Mouse (Mus musculus) hindbrain, postnatal 0 days (tissue): ENCODE results near the gene Ubqln1. TPM values are rescaled to one million over a fixed set of nuclear protein-coding genes. Genes with fewer than 3 reads are reported as not detected.
"Not testable (repeated sequence)": the region's sequence is repeated elsewhere in the genome, so short reads cannot be mapped to it uniquely, and the experiment has no call there.

ENCODE experiments used
- ATAC-seq: fragments of 200-750 bp; cut with Nextera tagmentation; 2 replicates; pipeline ENCODE4 v1.8.0; 2017; ENCODE audit warnings: mild to moderate bottlenecking, moderate TSS enrichment, moderate library complexity
- DNase-seq: peaks from one replicate; pipeline ENCODE4 v3.0.0-alpha.2; 2015; ENCODE audit warnings: low spot score
- H3K27ac ChIP-seq: fragments of 300-500 bp; sonication (generic); 2 replicates; pipeline ENCODE4 v1.5.1; 2014; ENCODE audit warnings: mild to moderate bottlenecking
- H3K27me3 ChIP-seq: fragments of 300-500 bp; sonication (generic); 2 replicates; pipeline ENCODE4 v1.6.1; 2014; ENCODE audit warnings: low read length, mixed read lengths; ENCODE audit not compliant: insufficient read depth
- H3K36me3 ChIP-seq: fragments of 300-500 bp; sonication (generic); 2 replicates; pipeline ENCODE4 v1.6.1; 2014; ENCODE audit warnings: low read length, mixed read lengths; ENCODE audit not compliant: insufficient read depth
- H3K4me1 ChIP-seq: fragments of 300-500 bp; sonication (generic); 2 replicates; pipeline ENCODE4 v1.6.1; 2014; ENCODE audit warnings: antibody characterized with exemption, low read length, mixed read lengths; ENCODE audit not compliant: insufficient read depth
- H3K4me2 ChIP-seq: fragments of 300-500 bp; sonication (generic); 2 replicates; pipeline ENCODE4 v1.6.1; 2014; ENCODE audit warnings: low read depth, mild to moderate bottlenecking, low read length, moderate library complexity, mixed read lengths
- H3K4me3 ChIP-seq: fragments of 300-500 bp; sonication (generic); 2 replicates; pipeline ENCODE4 v1.5.1; 2014; ENCODE audit warnings: low read length
- H3K9ac ChIP-seq: fragments of 300-500 bp; sonication (generic); replicated peaks from 2 replicates; pipeline ENCODE4 v1.6.1; 2014; ENCODE audit warnings: mild to moderate bottlenecking, low read length, moderate library complexity, mixed read lengths
- H3K9me3 ChIP-seq: fragments of 300-500 bp; sonication (generic); 2 replicates; pipeline ENCODE4 v1.6.1; 2016; ENCODE audit warnings: low read length, mixed read lengths
- CTCF ChIP-seq: IDR thresholded peaks from 2 replicates; pipeline ENCODE4 v1.5.1; 2016; ENCODE audit warnings: antibody characterized with exemption, control low read depth, low read depth
- WGBS: fragments of 180-500 bp; shearing (Covaris S2); extraction: QIAGEN DNeasy Blood & Tissue Kit; methylation state at CpG from one replicate; pipeline ENCODE4 v1.1.7; 2014; 5-methylcytosine and 5-hydroxymethylcytosine counted together
- polyA plus RNA-seq: library from polyadenylated mRNA; unstranded; fragments of >200 nt; fragmentation: Nextera tagmentation; extraction: Ambion mirVana; gene quantifications from 2 replicates; pipeline ENCODE4 v1.2.1, GENCODE M21; 2015
- total RNA-seq: library from RNA; depleted of rRNA; stranded (reverse); fragments of >200 nt; gene quantifications from 2 replicates; pipeline ENCODE4 v1.2.3, GENCODE M21; 2014

Ubqln1 gene
- total and polyA plus RNA-seq, 2 experiments from 2014 or later: 111 to 243 TPM

DNA sequence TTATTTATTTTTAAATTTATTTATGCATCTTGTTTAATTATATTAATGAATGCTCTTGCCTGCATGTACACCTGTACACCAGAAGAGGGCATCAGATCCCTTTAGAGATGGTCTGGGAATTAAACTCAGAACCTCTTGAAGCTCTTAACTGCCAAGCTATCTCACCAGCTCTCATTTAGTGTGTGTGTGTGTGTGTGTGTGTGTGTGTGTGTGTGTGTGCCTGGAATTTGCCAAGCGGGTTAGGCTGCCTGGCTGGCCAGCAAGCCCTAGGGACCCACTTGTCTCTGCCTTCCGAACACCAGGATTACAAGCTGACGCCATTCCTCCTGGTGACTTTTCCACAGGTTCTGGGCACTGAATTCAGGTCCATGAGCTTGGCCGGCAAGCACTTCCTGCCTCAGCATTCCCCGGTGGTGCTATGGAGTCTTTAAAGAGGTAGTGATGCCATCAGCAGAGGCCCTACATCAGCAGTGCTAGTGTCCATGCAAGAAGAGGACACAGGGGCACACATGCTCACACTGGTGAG is 66.4 kb downstream of the Ubqln1 start:
- ATAC-seq (peak; percentile 58; the same call in 1 of the 2 replicates), DNase-seq (peak; percentile 60)
- H3K4me2 ChIP-seq: peak overlapping the region; percentile 86
- H3K4me3 ChIP-seq: peak overlapping the region; percentile 42
- H3K9me3 ChIP-seq: no peaks in the 10 kb centered on the region
- TF ChIP-seq CTCF: peak; percentile 69
- no peaks in the 10 kb centered on the region for H3K36me3 ChIP-seq
- H3K9ac ChIP-seq: no peak overlapping the region
- no peaks in the 10 kb centered on the region for H3K4me1 ChIP-seq
- H3K27ac ChIP-seq: peak overlapping the region; percentile 32; the same call in 1 of the 2 replicates
- 34% methylated on average over 5 of the region's 5 CpGs for WGBS
- no peaks in the 10 kb centered on the region for H3K27me3 ChIP-seq

DNA sequence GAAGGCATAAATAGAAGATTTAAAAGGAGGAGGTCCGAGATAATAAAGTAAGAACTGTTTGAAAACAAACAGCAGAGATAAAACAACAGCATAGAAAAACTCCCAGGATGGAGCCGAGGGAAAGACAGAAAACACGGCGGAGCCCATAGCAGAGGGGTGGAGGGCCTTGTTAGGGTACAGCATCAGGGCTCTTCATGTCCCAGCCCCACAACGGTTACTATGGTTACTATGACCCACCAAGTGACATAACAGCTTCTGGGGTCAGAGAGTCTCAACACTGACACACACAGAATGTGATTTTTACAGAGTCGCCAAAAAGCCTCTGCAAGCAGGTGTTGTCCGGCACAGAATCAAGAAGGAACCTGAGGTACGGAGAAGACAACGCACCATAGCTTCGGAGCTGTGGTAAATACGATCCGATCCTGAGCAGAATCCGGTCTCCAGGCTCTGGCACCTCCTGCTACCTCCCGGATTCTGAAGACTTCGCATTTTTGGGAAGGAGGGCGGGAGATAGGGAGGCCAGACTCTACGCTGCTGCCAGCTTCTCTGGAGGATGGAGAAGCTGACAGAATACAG is 67.1 kb downstream of the Ubqln1 start:
- H3K9ac ChIP-seq: peak overlapping the region; percentile 28; the same call in 1 of the 2 replicates
- H3K27ac ChIP-seq: peak overlapping the region; percentile 32; the same call in 1 of the 2 replicates
- no peaks in the 10 kb centered on the region for H3K36me3 ChIP-seq
- peak; percentile 95 for ATAC-seq
- WGBS: under 1% methylated on average over 17 of the region's 17 CpGs
- H3K9me3 ChIP-seq: no peaks in the 10 kb centered on the region
- H3K4me2 ChIP-seq: peak overlapping the region; percentile 86
- H3K27me3 ChIP-seq: no peaks in the 10 kb centered on the region
- TF ChIP-seq CTCF: no peak
- peak overlapping the region; percentile 42 for H3K4me3 ChIP-seq
- H3K4me1 ChIP-seq: no peaks in the 10 kb centered on the region
- peak; percentile 83 for DNase-seq

DNA sequence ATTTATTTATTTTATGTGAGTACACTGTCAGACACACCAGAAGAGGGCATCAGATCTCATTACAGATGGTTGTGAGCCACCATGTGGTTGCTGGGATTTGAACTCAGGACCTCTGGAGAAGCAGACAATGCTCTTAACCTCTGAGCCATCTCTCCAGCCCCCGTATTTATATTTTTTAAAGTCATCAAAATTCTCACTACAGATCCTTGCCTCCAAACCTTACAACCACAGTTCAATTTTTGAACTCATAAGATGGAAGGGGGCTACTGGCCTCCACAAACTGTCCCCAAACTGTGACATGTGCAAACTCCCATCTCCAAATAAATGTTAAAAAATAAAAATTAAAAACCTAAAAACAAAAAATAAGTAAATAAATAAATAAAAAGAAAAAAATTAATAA is 67.7 kb downstream of the Ubqln1 start:
- ATAC-seq (no peak), DNase-seq (no peak)
- H3K27me3 ChIP-seq: no peaks in the 10 kb centered on the region
- no peaks in the 10 kb centered on the region for H3K4me1 ChIP-seq
- no peak overlapping the region for H3K27ac ChIP-seq
- no peaks in the 10 kb centered on the region for H3K9me3 ChIP-seq
- H3K4me2 ChIP-seq: no peak overlapping the region
- no peak overlapping the region for H3K4me3 ChIP-seq
- no peak overlapping the region for H3K9ac ChIP-seq
- 90% methylated on average over 1 of the region's 1 CpGs for WGBS
- no peak for TF ChIP-seq CTCF
- no peaks in the 10 kb centered on the region for H3K36me3 ChIP-seq

DNA sequence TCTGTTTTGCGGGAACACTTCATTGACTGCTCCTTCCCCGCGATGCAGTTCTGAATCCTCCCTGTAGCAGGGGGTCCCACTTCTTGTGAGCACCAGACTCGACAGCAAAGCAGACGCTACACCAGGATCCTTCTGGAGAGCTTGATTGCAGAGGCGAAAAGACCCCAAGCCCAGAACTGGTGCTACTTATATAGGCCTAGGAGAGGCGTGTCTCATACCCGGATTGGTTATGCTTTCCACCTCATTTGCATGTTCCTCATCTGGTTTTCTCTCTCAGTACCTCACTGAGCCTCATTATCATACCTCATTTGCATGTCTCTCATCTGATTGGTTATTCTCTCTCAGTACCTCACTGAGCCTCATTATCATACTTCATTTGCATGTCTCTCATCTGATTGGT is 68.8 kb downstream of the Ubqln1 start:
- WGBS: 93% methylated on average over 8 of the region's 8 CpGs
- not testable (repeated sequence) for H3K27me3 ChIP-seq, H3K27ac ChIP-seq, H3K9ac ChIP-seq, H3K4me1 ChIP-seq, H3K4me2 ChIP-seq, H3K36me3 ChIP-seq, ATAC-seq, H3K9me3 ChIP-seq, H3K4me3 ChIP-seq, DNase-seq

DNA sequence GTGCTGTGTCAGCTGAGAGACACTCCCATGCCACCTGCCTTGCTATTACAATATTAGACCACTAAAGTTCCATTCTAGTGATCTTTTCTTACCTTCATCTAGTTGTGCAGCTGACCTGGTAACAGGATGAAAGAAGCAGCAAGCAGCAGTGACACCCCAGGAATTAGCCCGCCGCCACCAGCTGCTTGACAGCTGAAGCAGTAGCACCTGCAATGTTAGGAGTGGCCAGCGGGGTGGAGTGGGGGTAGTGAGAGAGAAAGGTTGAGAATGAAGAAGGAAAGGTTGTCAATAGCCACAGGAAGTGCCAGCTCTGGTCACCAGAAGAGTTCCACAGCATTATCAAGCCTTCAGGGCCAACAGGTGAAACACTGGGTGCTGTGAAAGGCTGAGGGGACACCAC is 83.8 kb downstream of the Ubqln1 start:
- H3K9ac ChIP-seq: no peak overlapping the region
- no peak for DNase-seq
- WGBS: 51% methylated on average over 3 of the region's 3 CpGs

DNA sequence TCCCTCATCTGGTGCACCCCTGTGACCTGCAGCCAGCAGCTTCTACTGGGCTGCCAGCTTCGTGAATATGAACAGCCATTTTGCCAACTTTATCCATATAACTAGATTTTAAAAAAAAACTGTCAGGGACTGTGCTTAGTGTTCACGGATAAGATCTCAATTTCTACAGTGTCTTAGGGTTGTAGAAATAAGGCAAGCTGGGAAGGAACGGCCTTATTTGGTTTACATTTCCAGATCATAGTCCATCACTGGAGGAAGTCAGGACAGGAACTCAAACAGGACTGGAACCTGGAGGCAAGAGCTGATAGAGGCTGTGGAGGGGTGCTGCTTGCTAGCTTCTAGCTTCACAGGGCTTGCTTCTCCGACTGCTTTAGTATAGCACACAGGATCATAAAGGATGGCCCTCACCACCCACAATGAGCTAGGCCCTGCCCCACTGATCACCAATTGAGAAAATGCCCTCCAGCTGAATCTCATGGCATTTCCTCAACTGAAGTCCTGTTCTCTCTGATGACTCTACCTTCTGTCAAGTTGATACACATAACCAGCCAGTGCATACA is 85.7 kb downstream of the Ubqln1 start:
- WGBS: 24% methylated on average over 4 of the region's 4 CpGs
- Histone ChIP-seq H3K27ac (peak overlapping the region; percentile 99), H3K27me3 (no peaks in the 10 kb centered on the region), H3K9ac (peak overlapping the region; percentile 99), H3K9me3 (no peaks in the 10 kb centered on the region), H3K36me3 (no peaks in the 10 kb centered on the region), H3K4me3 (peak overlapping the region; percentile 94), H3K4me2 (peak overlapping the region; percentile 83), H3K4me1 (0 out of 2 replicates have a peak, but pooled peaks cover 6% of the 10 kb centered on the region)
- TF ChIP-seq CTCF: no peak
- ATAC-seq (no peak), DNase-seq (no peak)

More for the DNA sequence above, 83.8 kb downstream of the Ubqln1 start:
- Histone ChIP-seq H3K36me3 (no peaks in the 10 kb centered on the region), H3K4me2 (no peak overlapping the region), H3K4me3 (no peak overlapping the region), H3K4me1 (no peaks in the 10 kb centered on the region), H3K27me3 (no peaks in the 10 kb centered on the region), H3K9me3 (no peaks in the 10 kb centered on the region), H3K27ac (no peak overlapping the region)
- TF ChIP-seq CTCF: peak; percentile 8; the same call in 1 of the 2 replicates
- no peak for ATAC-seq
